Mouse (Mus musculus) midbrain, embryonic 14.5 days (tissue): Measurements from ENCODE around the gene Klk11. TPM values are rescaled to one million over a fixed set of nuclear protein-coding genes. Genes with fewer than 3 reads are reported as not detected.

ENCODE experiments used
- ATAC-seq: fragments of 200-750 bp; cut with Nextera tagmentation; 2 replicates; pipeline ENCODE4 v1.8.0; 2017; ENCODE audit warnings: moderate number of reproducible peaks, moderate library complexity; ENCODE audit not compliant: low FRiP score, low TSS enrichment
- DNase-seq: peaks from one replicate; pipeline ENCODE4 v3.0.0-alpha.2; 2015
- H3K27ac ChIP-seq: fragments of 300-500 bp; sonication (generic); replicated peaks from 2 replicates; pipeline ENCODE4 v1.5.1; 2014; ENCODE audit warnings: mild to moderate bottlenecking, low read depth, low read length, moderate library complexity
- H3K27me3 ChIP-seq: fragments of 300-500 bp; sonication (generic); 2 replicates; pipeline ENCODE4 v1.6.1; 2014; ENCODE audit warnings: low read length, control low read depth, mixed read lengths; ENCODE audit not compliant: control insufficient read depth, insufficient read depth
- H3K36me3 ChIP-seq: fragments of 300-500 bp; sonication (generic); 2 replicates; pipeline ENCODE4 v1.6.1; 2014; ENCODE audit warnings: low read length, control low read depth; ENCODE audit not compliant: control insufficient read depth, insufficient read depth
- H3K4me1 ChIP-seq: fragments of 300-500 bp; sonication (generic); 2 replicates; pipeline ENCODE4 v1.6.1; 2014; ENCODE audit warnings: mild to moderate bottlenecking, antibody characterized with exemption, low read length, control low read depth; ENCODE audit not compliant: control insufficient read depth, insufficient read depth
- H3K4me2 ChIP-seq: fragments of 300-500 bp; sonication (generic); 2 replicates; pipeline ENCODE4 v1.6.1; 2014; ENCODE audit warnings: mild to moderate bottlenecking, low read length, moderate library complexity
- H3K4me3 ChIP-seq: fragments of 300-500 bp; sonication (generic); replicated peaks from 2 replicates; pipeline ENCODE4 v1.5.1; 2014; ENCODE audit warnings: low read depth, low read length
- H3K9ac ChIP-seq: fragments of 300-500 bp; sonication (generic); replicated peaks from 2 replicates; pipeline ENCODE4 v1.6.1; 2014; ENCODE audit warnings: mild to moderate bottlenecking, low read length, moderate library complexity
- H3K9me3 ChIP-seq: fragments of 300-500 bp; sonication (generic); 2 replicates; pipeline ENCODE4 v1.6.1; 2016; ENCODE audit warnings: low read length, control low read depth, mixed read lengths; ENCODE audit not compliant: control insufficient read depth
- WGBS: fragments of 180-500 bp; shearing (Covaris S2); extraction: QIAGEN DNeasy Blood & Tissue Kit; methylation state at CpG from one replicate; pipeline ENCODE4 v1.1.7; 2014; 5-methylcytosine and 5-hydroxymethylcytosine counted together
- polyA plus RNA-seq: library from polyadenylated mRNA; unstranded; fragments of >200 nt; fragmentation: Nextera tagmentation; extraction: Ambion mirVana; gene quantifications from 2 replicates; pipeline ENCODE4 v1.2.1, GENCODE M21; 2014

The Klk11 gene
- polyA plus RNA-seq, 1 experiment from 2014 or later: not detected

DNA sequence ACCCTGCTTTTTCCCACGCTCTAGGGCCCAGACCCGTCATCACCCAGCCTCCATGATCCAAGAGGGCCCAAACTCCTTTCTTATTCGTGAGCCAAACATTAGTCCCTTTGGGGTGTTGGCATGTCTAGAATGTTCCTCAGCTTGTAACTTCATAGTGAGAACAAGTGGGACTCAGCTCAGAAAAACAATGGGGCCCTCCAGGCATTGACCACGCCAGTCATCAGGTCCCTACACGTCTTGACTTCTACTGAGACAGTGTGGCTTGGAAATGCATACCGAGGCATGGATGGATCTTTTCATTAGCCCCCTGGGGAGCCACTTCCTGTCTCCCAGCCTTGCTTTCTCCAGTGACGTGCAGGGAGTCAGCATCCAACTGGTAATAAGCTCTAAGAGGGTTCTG lies 25.5 kb downstream of the Klk11 start:
- H3K27ac ChIP-seq: no peak overlapping the region
- H3K4me3 ChIP-seq: no peak overlapping the region
- WGBS: 81% methylated on average over 7 of the region's 7 CpGs
- H3K4me1 ChIP-seq: 0 out of 2 replicates have a peak, but pooled peaks cover 5% of the 10 kb centered on the region
- H3K27me3 ChIP-seq: peaks cover 28% of the 10 kb centered on the region
- no peaks in the 10 kb centered on the region for H3K36me3 ChIP-seq
- H3K9ac ChIP-seq: no peak overlapping the region
- H3K4me2 ChIP-seq: no peak overlapping the region
- ATAC-seq: no peak
- no peaks in the 10 kb centered on the region for H3K9me3 ChIP-seq
- no peak for DNase-seq

DNA sequence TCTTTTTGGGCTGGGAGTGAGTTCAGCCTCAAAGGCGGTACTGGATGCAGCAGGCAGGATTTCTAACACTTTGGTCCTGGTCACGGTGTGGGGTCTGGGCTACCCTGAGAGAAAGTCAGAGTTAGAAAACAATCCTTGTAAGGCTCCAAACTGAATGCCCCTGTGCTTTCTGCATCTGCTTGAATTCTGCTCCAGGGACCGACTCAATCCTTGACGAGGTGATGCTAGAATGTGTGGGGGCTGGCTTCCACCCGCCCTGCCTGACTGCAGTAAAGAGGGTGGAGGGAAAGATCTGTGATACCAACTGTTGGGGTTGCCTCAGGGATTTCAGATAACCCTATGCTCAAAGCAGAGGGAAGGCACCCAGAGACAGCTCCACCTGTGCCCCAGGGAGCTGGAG lies 36.6 kb downstream of the Klk11 start, which contains the start of gene Klk7:
Klk7 (plus strand) TSS at position 301 of the 400 bp plus-strand sequence.
- H3K4me2 ChIP-seq: no peak within 1 kb of the TSS
- ATAC-seq: no peak
- no peaks in the 10 kb centered on the region for H3K9me3 ChIP-seq
- no peaks in the 10 kb centered on the region for H3K4me1 ChIP-seq
- H3K27ac ChIP-seq: no peak within 1 kb of the TSS
- WGBS: 53% methylated on average over 5 of the region's 5 CpGs
- no peak within 1 kb of the TSS for H3K4me3 ChIP-seq
- H3K9ac ChIP-seq: no peak within 1 kb of the TSS
- no peak for DNase-seq
- H3K36me3 ChIP-seq: no peaks in the 10 kb centered on the region
- no peaks in the 10 kb centered on the region for H3K27me3 ChIP-seq

DNA sequence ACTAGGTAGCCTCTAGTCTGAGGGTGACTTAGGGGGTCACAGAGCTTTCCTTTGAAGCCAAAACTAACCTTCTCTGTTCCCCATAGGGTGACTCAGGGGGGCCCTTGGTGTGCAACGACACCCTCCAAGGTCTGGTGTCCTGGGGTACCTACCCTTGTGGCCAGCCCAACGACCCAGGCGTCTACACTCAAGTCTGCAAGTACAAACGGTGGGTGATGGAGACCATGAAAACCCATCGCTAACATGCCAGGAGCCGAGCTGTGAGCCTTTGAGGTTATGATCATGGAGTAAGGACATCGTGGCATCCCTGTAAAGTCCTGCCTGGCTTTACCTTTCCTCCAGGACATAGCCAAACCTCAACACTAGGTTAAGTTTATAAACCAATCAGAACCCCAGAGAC lies 40.8 kb downstream of the Klk11 start:
- Histone ChIP-seq H3K9ac (no peak overlapping the region), H3K4me3 (no peak overlapping the region), H3K4me2 (no peak overlapping the region), H3K36me3 (no peaks in the 10 kb centered on the region), H3K27ac (no peak overlapping the region), H3K27me3 (no peaks in the 10 kb centered on the region), H3K4me1 (no peaks in the 10 kb centered on the region), H3K9me3 (no peaks in the 10 kb centered on the region)
- ATAC-seq (no peak), DNase-seq (no peak)
- 85% methylated on average over 7 of the region's 7 CpGs for WGBS

DNA sequence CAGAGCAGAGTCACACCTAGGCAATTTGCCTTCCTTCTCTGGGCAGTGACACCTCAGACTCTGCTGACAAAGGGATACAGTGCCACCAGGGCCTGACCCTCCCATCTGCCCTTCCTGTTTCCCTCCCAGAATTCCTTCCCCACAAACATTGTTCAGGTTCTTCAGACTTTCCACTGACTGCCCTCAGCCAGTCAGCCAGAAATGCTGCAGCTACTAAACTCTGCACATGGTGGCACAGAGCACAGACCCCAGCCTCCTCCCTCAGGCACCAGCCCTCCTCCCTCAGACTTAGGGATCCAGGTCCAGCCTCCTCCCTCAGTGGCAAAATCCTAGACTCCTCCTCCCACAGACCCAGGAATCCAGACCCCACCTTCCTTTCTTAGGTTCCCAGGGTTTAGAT lies 42.3 kb downstream of the Klk11 start:
- H3K4me3 ChIP-seq: no peak overlapping the region
- H3K4me1 ChIP-seq: no peaks in the 10 kb centered on the region
- H3K9ac ChIP-seq: no peak overlapping the region
- no peaks in the 10 kb centered on the region for H3K9me3 ChIP-seq
- no peaks in the 10 kb centered on the region for H3K27me3 ChIP-seq
- H3K27ac ChIP-seq: no peak overlapping the region
- no peak overlapping the region for H3K4me2 ChIP-seq
- no peak for DNase-seq
- H3K36me3 ChIP-seq: no peaks in the 10 kb centered on the region
- ATAC-seq: no peak

DNA sequence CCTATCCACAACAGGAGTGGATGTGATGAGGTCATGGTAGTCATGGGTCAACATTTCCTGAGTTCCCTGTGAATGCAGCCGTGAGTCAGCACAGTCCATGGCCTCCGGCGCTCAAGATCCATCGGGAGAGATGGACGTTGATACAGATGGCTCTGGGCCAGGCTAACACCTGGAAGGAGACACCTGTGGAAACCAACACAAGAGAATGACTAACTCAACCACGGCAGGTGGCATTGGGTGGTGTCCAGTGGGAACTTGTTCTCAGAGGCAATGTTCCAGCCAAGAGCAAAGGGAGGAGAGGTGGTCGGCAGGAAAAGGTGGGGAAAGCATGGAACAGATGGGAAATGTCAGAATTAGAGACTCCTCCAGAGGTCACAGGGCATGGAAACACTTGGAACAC lies 47.2 kb downstream of the Klk11 start:
- DNase-seq (no peak), ATAC-seq (no peak)
- H3K4me2 ChIP-seq: no peak overlapping the region
- H3K36me3 ChIP-seq: no peaks in the 10 kb centered on the region
- no peaks in the 10 kb centered on the region for H3K4me1 ChIP-seq
- H3K4me3 ChIP-seq: no peak overlapping the region
- H3K27ac ChIP-seq: no peak overlapping the region
- H3K9me3 ChIP-seq: no peaks in the 10 kb centered on the region
- 93% methylated on average over 7 of the region's 7 CpGs for WGBS
- no peak overlapping the region for H3K9ac ChIP-seq
- no peaks in the 10 kb centered on the region for H3K27me3 ChIP-seq

DNA sequence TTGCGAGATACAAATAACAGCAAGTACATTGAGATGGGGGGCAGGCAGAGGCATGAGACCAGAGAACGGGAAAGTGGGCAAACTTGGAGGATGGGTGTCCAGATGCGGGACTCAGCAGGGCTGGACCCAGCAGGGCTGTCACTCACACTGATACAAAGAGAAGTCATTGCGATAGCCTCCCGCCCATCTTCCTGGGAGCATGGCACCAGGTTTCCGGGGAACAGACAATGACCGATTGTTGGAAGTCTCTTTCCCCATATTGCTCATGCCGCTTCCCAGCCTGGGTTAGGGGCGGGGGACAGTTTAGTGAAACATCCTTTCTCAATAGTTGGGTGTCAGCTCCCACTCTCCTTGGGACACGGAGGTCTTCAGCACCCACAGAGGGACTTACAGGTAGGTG lies 49.8 kb downstream of the Klk11 start, which contains the start of gene Klk6:
Klk6 (plus strand) TSS at position 301 of the 400 bp plus-strand sequence.
- Histone ChIP-seq H3K4me3 (no peak within 1 kb of the TSS), H3K4me1 (no peaks in the 10 kb centered on the region), H3K9me3 (no peaks in the 10 kb centered on the region), H3K27ac (no peak within 1 kb of the TSS), H3K9ac (no peak within 1 kb of the TSS), H3K4me2 (no peak within 1 kb of the TSS), H3K27me3 (no peaks in the 10 kb centered on the region), H3K36me3 (no peaks in the 10 kb centered on the region)
- 79% methylated on average over 10 of the region's 10 CpGs for WGBS
- no peak for DNase-seq
- ATAC-seq: no peak

DNA sequence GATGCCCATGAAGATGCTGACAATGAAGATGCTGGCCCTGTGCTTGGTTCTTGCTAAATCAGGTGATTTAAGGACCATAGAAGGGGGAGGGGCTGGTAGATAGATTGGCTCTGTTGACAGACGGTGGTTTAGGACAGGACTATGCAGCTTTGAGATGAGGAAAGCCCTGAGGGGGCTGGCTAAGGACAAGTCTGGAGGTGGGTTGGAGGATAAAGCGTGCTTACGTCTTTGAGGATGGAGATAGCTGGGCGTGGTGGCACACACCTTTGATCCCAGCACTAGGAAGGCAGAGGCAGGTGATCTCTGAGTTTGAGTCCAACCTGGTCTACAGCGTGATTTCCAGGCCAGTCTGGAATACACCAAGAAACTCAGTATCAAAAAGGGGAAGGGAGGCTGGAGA lies 51.7 kb downstream of the Klk11 start:
- Histone ChIP-seq H3K4me2 (no peak overlapping the region), H3K27ac (no peak overlapping the region), H3K9ac (no peak overlapping the region), H3K4me3 (no peak overlapping the region), H3K27me3 (no peaks in the 10 kb centered on the region), H3K36me3 (no peaks in the 10 kb centered on the region), H3K9me3 (no peaks in the 10 kb centered on the region), H3K4me1 (no peaks in the 10 kb centered on the region)
- no peak for DNase-seq
- 92% methylated on average over 5 of the region's 5 CpGs for WGBS
- ATAC-seq: no peak

DNA sequence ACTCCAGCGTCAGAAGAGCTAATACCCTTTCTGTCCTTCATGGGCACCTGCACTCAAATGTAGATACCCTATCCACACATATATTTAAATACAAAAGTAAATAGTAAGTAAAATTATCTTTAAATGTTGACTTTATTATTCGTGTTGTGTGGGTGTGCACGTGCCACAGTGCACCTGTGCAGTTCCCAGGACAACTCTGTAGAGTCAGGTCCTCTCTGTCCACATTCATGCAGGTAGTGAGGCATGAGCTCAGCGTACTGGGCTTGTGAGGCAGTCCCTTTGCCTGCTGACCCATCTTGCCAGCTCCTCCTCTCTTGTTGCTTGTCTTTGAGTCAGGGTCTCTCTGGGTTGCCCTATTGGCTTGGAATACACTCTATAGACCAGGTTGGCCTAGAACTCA lies 53.3 kb downstream of the Klk11 start:
- no peak overlapping the region for H3K4me2 ChIP-seq
- 87% methylated on average over 4 of the region's 4 CpGs for WGBS
- H3K9ac ChIP-seq: no peak overlapping the region
- no peaks in the 10 kb centered on the region for H3K4me1 ChIP-seq
- H3K36me3 ChIP-seq: no peaks in the 10 kb centered on the region
- no peak overlapping the region for H3K4me3 ChIP-seq
- no peaks in the 10 kb centered on the region for H3K27me3 ChIP-seq
- DNase-seq: no peak
- no peaks in the 10 kb centered on the region for H3K9me3 ChIP-seq
- H3K27ac ChIP-seq: no peak overlapping the region
- no peak for ATAC-seq
